Mouse (Mus musculus): ENCODE results near the gene Bach1.

Bach1 gene

DNA sequence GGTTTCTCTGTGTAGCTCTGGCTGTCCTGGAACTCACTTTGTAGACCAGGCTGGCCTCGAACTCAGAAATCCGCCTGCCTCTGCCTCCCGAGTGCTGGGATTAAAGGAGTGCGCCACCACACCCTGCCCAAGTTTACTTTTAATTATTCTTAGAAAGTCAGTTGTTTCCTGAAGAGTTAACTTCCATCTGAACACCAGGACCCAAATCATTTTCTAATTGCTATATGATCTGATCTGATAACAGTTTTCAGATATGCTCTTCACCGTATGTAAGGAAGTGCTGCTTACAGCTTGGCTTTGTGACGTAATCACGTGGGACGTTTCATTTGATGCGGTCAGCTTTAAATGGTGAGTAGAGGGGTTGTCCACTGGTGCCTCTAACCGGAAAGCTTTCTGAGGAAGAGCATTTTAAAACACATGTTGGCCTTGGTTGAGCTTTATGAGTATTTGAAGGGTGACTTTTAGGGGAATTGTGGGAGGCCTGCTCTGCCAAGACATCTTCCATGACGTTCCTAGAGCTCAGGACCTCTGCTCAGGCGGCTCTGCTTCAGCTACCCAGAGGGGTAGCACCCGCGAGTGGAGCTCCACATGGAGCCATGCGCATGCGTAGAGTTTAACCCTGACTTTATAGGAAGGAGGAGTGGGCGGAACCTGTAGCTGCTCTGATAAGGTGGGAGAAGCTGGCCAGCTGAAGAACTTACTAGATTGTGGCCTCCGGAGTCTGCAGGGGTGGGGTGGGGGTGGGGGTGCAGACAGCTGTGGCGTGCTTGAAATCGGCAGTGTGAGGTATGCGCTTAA lies 39.3 kb downstream of the Bach1 start:
- no peak for DNase-seq (ENCODE audit: low spot score in 2 of 2)

DNA sequence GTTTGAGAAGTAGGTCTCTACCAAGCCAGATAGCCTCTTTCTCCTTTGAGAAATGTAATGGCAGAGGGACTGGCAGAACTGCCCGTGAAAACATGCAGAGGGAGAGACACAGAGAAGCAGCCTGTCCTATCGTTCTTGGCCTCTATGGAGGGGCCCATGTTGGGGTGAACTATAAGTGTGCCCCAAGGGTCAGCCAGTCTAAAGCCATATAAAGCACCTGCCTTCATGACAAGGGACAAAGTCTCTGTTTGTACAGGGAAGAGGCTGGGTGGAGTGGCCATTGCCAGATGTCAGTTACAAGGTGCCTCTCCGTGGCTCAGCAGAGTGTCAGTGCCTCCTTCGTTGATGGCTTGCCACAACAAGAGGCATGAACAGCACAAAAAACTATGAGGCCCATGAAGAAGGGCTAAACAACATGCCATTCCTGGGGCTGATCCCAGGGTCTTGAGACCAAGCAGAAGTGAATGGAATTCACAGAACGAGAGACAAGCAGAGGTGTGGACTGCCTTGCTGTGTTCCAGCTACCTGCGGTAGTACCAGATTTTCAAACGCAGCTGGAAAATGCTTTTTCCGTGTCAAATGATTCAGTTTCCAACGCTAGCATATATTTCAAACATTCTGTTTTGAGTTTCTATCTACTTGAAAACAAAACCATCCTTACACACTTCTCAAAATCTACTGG lies 42.4 kb downstream of the Bach1 start:
- DNase-seq (ENCODE audit: low spot score in 2 of 2), result no peak

DNA sequence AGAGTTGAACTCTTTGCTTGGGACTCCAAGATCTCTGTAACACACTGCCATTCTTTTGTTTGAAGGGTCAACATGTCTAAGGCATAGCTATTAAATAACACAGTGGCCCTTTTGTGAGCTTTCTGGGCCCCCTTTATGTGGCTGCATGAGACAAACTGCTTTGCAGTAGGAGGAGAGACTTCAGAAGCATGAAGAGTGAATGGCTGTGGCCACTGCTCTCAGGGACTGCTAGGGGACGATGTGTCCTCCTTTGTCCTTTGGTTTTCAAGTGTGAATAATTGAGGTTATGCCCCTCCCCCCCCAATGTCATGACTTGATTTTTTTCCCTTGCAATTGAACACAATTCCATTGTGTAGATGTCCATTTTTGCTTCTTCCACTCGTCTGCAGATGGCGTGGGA lies 44.9 kb downstream of the Bach1 start:
- DNase-seq (ENCODE audit: low spot score in 2 of 2), result no peak

DNA sequence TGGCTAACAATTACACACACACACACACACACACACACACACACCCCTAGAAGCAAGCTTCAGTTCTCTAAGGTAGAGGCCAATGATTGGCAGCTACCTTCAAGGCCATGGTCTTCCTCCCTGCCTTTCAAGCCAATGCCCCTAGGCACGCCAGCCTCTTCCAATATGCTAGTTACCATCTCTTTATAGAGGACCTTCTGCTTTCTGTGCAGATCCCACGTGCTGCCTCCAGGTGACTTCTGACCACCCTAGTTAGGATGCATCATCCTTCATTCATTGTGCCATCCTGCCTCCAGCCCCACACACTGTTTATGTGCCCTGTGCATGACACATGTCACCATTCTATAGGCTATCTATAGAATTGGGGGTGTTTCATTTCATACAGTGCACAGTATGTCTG lies 45.6 kb downstream of the Bach1 start:
- DNase-seq (ENCODE audit: low spot score in 2 of 2), result no peak

DNA sequence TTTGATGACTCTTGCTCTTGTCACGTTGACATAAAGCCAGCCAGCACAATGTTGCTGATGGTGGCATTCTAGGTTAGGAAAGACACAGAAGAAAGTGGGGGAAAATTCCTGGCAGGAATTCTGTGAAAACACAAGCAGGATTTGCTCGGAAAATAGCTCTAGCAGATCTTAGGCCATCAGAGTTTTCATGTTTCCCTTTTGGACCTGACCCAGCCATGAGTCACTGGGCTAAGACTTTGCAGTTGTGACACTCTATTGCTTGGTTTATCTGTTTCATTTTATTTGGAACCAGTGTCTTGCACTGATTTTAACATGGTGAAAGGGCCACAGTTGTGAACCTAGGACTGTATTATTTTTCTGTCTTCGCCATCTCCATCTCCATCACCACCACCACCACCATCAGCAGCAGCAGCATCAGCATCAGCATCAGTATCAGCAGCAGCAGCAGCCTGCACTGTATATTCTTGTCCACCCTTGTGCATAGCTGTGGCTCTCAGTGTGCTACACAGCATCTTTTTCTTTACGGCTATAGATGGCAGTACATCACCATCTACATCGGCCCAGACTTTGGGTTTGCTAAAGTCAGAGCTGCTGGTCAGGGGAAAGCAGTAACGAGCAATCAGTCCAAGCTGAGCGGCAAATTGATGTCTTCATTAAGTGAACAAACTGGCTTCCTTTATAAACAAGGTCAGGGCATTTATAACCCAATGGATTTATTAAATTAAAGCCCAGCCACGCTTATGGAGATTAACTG lies 46.6 kb downstream of the Bach1 start:
- DNase-seq (ENCODE audit: low spot score in 2 of 2), result no peak

DNA sequence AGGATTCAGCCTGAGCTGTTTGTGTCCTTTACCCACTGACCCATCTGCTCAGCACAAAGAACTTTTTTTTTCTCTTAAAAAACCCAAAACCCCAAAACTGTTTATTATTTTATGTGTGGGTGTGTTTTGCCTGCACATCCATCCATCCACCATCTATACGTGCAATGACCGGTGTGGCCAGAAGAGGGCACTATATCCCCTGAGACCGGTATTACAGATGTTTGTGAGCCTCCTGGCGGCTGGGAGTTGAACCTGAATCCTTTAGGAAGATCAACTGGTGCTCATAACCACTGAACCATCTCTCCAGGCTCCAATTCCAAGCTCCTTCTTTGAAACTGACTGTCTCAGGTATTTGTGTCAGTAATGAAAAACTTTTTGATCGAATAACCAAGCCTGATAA lies 48.0 kb downstream of the Bach1 start:
- DNase-seq (ENCODE audit: low spot score in 2 of 2), result peak in 1 of 2 experiments; percentile 46

DNA sequence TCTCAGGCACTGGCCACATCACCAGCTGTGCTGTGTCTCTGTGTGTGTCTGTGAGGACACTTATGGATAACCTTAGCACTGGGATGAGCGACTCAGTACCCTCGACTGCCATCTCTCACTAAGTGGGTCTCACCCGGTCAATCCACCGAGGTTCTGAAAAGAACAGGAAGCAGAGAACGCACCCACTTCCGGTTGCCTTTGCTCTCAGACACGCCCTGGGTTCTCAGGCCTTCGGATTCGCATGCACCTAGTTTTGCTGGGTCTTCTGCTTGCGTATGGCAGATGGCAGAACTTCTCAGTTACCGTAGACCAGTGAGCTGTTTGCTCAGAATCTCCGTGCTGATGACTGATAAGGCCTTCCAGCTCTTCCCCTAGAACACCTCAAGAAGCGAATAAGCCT lies 52.5 kb downstream of the Bach1 start:
- no peak for DNase-seq (ENCODE audit: low spot score in 2 of 2)

DNA sequence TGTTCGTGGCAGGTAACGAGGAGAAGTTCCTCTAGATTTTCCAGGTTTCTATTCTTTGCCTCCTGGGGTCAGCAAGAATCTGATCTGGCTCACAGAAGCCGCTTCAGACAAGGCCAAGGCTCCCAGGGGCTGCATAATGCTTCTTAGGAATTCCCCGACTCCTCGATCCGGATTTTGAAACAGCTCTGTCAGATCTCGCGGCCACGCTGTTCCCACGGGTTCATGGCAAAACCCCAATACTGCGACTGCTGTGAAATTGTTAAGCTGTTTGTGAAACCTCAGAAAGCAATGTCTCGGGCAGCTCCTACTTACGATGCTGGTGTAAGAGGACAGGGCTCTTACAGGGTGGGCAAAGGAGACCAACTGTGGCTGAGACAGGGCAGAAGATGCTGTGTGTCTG lies 53.7 kb downstream of the Bach1 start:
- no peak for DNase-seq (ENCODE audit: low spot score in 2 of 2)

DNA sequence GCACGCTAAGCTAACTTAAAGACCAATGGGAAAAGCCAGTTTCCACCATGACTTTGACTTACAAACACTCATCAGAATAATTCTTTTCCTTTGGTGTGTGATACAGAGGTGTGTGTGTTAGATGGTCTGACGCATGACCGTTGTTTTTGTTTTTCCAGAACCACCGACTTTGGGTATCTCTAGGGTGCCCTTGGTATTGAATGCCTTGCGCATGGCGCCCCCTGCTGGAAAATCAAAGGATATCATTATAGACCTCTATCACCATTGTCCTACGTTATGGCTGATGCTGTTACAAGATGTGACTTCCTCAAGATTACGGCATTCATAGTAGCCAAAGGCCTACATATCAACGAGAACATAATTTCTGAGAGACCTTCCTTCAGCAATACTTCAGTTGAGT lies 56.1 kb downstream of the Bach1 start:
- no peak for DNase-seq (ENCODE audit: low spot score in 2 of 2)

DNA sequence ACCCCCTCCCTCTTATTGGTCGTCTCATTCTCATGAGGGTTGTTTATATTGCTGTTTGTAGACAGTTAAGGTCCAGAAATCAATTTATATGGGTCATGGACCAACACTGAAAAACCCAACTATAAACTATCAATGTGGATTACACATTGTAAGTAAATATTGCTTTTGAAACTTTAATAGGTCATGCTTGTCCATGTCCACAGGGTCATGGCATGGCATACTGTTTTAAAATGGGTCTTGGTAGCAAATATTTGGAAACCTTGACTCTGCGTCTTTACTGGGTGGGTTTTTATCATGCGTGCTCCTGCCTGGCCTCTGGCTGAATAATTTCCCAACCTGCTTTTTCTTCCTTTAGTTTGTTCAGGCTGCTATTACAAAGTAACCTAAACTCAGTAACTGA lies 57.2 kb downstream of the Bach1 start:
- DNase-seq (ENCODE audit: low spot score in 2 of 2), result no peak

DNA sequence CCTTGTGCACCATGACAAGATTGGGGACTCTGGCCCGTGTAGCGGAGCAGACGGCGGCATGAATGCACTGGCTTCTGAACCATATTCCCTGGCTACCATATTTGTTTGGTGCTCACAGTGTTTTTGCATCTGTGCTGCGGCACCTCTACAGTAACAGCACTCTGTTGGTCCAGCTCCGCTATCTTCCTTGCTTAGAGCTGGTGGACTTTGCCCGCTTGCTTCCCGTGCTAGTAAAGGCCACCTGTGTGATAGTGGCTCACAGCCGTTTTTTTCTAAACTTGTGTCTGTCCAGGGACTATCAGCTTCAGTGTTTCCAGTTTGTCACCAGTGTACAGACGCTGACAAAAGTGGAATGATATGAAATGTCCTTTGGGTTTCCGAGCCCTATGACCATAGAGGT lies 59.3 kb downstream of the Bach1 start:
- DNase-seq (ENCODE audit: low spot score in 2 of 2), result no peak

DNA sequence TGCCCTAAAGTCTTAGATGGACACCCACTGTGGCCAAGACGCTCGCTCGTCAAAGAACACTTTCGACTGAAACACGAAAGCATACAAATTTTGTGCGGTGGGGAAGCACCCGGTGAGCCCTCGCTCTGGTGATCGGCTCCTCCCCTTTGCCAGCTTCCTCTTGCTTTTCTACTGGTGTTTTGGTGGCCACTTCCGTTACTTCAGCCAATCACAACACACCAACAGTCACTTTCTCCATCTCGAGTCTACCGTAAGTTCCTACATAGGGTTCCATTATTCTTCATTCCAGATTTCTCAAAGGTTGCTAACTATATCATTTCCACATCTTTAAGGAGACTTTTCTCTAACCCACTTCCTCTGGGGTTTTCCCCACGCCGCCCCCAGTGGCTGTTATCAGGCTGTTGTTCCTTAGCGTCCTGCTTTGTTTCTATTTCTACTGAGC lies 65.9 kb downstream of the Bach1 start:
- no peak for DNase-seq (ENCODE audit: low spot score in 2 of 2)

DNA sequence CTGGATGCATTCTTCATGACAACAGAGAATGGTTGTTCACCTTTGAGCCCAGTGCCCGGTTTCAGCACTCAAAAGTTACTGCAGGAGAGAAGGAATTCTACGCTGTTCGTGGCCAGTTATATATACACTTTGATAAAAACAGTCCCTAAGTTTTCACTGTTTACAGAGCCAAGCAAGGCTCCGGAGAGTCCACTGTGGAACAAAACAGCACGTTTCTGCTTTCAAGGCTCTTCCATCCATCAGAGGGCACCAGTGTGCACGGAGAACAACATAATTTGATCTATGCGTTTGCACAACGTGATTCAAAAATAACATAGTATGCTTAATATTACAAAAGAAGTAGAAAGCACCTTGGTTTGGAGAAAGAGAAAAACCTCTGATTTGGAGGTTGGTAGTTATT lies 67.2 kb downstream of the Bach1 start:
- no peak for DNase-seq (ENCODE audit: low spot score in 2 of 2)

DNA sequence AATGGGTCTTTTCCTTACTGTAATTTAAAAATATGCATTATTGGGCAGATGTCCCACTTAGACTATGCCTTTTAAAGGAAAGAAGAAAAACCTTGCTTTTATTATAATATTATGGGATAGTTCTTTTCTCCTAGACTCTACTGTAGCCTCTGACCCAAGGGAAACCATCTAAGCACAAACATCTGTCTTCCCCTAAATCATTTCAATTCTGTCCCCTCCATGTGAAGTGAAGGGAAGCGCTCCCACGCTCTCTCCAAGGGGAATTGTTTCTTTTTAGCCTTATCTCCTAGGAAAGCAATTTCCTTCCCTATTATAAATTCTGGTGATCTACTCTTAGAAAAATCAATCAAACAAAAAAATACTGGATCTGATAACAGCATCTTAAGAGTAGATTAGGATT lies 71.8 kb downstream of the Bach1 start:
- DNase-seq (ENCODE audit: low spot score in 2 of 2), result no peak

DNA sequence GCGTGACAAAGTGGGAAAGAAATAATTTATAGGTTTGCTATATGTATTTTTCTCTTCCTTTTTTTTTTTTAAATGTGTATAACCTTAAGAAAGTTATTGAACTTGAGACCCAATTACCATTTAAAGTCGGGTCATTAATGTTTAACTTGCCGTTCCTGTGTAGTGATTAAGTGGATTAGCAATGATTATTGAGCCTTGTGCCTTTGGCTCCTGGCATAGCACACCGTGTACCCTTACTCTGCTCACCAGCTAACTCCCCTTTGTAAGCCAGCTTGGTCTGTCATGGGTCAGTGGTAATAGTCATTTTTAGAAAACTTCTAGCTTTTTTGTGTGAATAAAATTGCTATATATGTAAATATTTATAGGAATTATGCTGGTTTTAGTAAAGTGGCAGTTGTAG lies 73.2 kb downstream of the Bach1 start:
- no peak for DNase-seq (ENCODE audit: low spot score in 2 of 2)

DNA sequence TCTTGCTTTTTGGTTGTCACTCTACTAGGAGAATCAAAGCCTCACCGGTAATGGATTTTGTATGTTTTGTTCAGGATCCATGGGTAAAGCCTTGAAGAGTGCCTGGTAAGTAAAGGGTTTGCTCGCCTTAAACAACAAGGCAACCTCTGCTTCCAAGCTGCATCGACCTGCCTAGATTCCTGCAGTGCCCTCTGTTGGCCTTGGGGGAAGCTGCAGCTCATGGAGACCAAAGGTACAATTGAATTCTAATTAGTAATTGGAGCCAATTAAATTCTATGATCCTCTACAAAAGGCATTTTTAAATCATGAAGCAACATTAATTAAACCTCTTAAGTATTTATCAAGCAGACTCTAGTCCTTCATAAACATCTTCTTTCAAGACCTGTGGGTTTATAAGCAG lies 75.7 kb downstream of the Bach1 start:
- no peak for DNase-seq (ENCODE audit: low spot score in 2 of 2)

DNA sequence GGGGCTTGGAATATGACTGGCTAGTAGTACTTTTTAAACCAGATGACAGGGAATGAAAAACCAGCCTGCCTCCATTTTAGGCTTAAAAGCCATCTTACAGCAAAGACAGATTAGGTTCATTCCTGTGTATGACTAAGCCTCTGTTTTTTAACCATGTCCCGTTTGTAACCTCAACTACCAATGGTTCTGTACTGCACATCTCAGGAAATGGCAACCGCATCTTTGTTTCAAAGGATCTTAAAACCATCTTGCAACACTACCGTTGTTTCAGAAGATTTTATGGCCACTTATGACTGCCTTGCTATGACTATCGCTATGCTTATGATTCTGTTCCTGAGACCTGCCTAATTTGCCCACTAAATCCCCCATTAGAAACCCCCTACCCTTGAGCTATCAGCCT lies 78.6 kb downstream of the Bach1 start:
- no peak for DNase-seq (ENCODE audit: low spot score in 2 of 2)

DNA sequence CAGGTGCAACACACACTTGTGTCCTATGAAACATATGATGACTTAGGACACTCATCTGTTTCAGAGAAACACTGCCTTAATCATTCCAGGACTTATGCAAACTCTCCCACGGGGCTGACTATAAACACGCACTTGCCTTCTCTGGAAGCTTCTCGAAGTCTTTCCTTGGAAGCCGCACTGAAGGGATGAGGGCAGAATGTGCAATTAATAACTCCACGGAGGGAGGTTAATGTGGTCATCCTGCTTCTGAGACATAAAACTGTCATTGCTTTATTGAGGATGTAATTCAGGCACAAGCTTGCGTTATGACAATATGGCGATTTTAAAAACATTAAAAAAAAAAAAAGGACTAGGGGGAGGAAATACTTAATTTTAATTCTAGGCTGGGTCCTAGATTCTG lies 82.9 kb downstream of the Bach1 start:
- DNase-seq (ENCODE audit: low spot score in 2 of 2), result no peak
